9 mouse cellular contexts compared by ENCODE assay signal in the genomic region with DNA sequence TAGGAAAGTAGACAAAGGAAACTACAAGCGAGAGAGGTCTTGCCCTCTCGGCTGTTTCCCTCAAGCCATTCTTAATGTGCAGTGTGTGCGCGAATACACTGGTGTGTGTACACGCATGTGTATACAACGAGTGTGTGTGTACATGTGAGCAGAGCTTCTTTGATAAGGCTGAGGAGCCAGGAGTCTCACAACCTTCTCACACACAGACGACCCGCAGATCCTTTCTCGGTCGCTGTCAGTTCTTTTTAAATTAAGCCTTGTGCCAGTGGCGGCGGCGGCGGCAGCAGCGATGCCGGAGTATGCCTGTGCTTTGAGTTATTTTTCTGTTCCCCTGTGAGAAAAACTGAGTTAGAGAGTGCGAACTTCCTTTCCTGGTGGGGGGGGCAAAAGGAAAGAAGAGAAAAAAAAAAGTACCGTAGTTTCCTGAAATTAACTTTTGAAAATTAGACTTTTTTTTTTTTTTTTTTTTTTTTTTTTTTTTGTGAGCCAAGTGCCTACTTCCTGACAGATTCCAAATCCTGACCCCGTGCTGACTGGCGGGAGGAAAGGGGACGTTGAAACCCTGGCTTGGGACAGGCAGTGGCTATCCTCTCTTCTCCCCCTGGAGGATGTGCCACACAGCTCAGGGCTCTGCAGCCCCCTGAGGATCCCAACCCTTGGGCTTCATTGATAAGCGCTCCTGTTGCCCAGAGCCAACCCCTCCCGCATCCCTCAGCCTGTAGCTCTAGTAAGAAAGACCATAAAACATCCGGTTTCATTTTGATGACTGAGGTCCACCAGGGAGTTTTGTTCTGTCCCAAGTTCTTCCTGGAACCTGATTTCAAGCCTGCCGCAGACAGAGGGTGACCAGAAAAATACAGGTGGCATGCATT.
DNase-seq lines count a peak whose midpoint lies in the region; ATAC-seq and TF ChIP-seq lines count a peak whose summit lies in the region.
"Had no signal": no experiment of that assay in that cellular context is flagged by ENCODE, and none has a peak within 500 bp of the region (broad histone marks: within the 10 kb centered on the region; RNA-seq: fewer than 3 reads in every experiment).

No protein-coding gene starts in this region.

- in situ Hi-C loops in ES-E14 (cut with MboI; ENCODE audit: low sequenced_read_pairs in 2 of 2, unreplicated experiment in 2 of 2): no loop called here

- H3K27ac ChIP-seq in hindbrain, embryonic 16.5 days (ENCODE audit: low read depth, low read length): no peak overlapping the region
- H3K27ac ChIP-seq in hindbrain, embryonic 14.5 days: no peak overlapping the region
- no peak overlapping the region for H3K27ac ChIP-seq in ES-E14 (ENCODE audit: insufficient read depth, low read depth, low read length, poor library complexity, severe bottlenecking)
- no peak overlapping the region for H3K27ac ChIP-seq in limb, embryonic 14.5 days (replicated peaks; ENCODE audit: low read depth, low read length)
- H3K27ac ChIP-seq: liver, embryonic 15.5 days had no signal

- no peaks in the 10 kb centered on the region for H3K9me3 ChIP-seq in hindbrain, embryonic 16.5 days (ENCODE audit: control insufficient read depth, low read length)
- no peaks in the 10 kb centered on the region for H3K9me3 ChIP-seq in hindbrain, embryonic 14.5 days (ENCODE audit: control insufficient read depth, low read length)
- no peaks in the 10 kb centered on the region for H3K9me3 ChIP-seq in ES-E14 (ENCODE audit: control insufficient read depth, insufficient read depth, low read depth, low read length)
- H3K9me3 ChIP-seq in limb, embryonic 14.5 days (ENCODE audit: control insufficient read depth, low read length): no peaks in the 10 kb centered on the region
- H3K9me3 ChIP-seq: liver, embryonic 15.5 days had no signal

- ATAC-seq in hindbrain, embryonic 16.5 days: no peak
- no peak for ATAC-seq in hindbrain, embryonic 14.5 days (ENCODE audit: low FRiP score)
- no peak for ATAC-seq in limb, embryonic 14.5 days (ENCODE audit: low FRiP score, low read depth)

- 47% methylated on average over 25 of the region's 25 CpGs for WGBS in hindbrain, embryonic 16.5 days
- WGBS in hindbrain, embryonic 14.5 days: 56% methylated on average over 25 of the region's 25 CpGs
- WGBS in limb, embryonic 14.5 days: 42% methylated on average over 25 of the region's 25 CpGs

- H3K4me3 ChIP-seq in hindbrain, embryonic 16.5 days (ENCODE audit: low read length): no peak overlapping the region
- H3K4me3 ChIP-seq in hindbrain, embryonic 14.5 days (replicated peaks; ENCODE audit: low read length): no peak overlapping the region
- no peak overlapping the region for H3K4me3 ChIP-seq in ES-E14 (ENCODE audit: insufficient read depth in 1 of 2, low read depth in 1 of 2, low read length in 2 of 2, poor library complexity in 1 of 2, severe bottlenecking in 1 of 2)
- H3K4me3 ChIP-seq in limb, embryonic 14.5 days (replicated peaks; ENCODE audit: low read length): no peak overlapping the region
- H3K4me3 ChIP-seq: liver, embryonic 15.5 days had no signal

- no peak overlapping the region for H3K9ac ChIP-seq in hindbrain, embryonic 16.5 days (ENCODE audit: low read depth, low read length)
- H3K9ac ChIP-seq in hindbrain, embryonic 14.5 days: no peak overlapping the region
- no peak overlapping the region for H3K9ac ChIP-seq in ES-E14 (ENCODE audit: insufficient read depth, low read depth, low read length, poor library complexity, severe bottlenecking)
- no peak overlapping the region for H3K9ac ChIP-seq in limb, embryonic 14.5 days (ENCODE audit: low read depth, low read length, severe bottlenecking)
- H3K9ac ChIP-seq: liver, embryonic 15.5 days had no signal

- 0 out of 2 replicates have a peak overlapping the region, but pooled peaks have one; percentile 9 for H3K4me2 ChIP-seq in hindbrain, embryonic 16.5 days (ENCODE audit: low read length)
- no peak overlapping the region for H3K4me2 ChIP-seq in hindbrain, embryonic 14.5 days (replicated peaks)
- H3K4me2 ChIP-seq in limb, embryonic 14.5 days (replicated peaks; ENCODE audit: low read depth, low read length, severe bottlenecking): 0 out of 2 replicates have a peak overlapping the region, but pooled peaks have one; percentile 17
- H3K4me2 ChIP-seq: liver, embryonic 15.5 days had no signal

- no peaks in the 10 kb centered on the region for H3K36me3 ChIP-seq in hindbrain, embryonic 16.5 days (ENCODE audit: control insufficient read depth, insufficient read depth, low read length)
- H3K36me3 ChIP-seq in hindbrain, embryonic 14.5 days (replicated peaks; ENCODE audit: control insufficient read depth, insufficient read depth): no peaks in the 10 kb centered on the region
- H3K36me3 ChIP-seq in ES-E14 (ENCODE audit: control insufficient read depth, insufficient read depth, low read length, poor library complexity, severe bottlenecking): no peaks in the 10 kb centered on the region
- no peaks in the 10 kb centered on the region for H3K36me3 ChIP-seq in limb, embryonic 14.5 days (ENCODE audit: control insufficient read depth, insufficient read depth, low read length)
- H3K36me3 ChIP-seq: liver, embryonic 15.5 days had no signal

- DNase-seq in hindbrain, embryonic 14.5 days (ENCODE audit: low spot score): no peak
- DNase-seq in CD4-positive, CD25-positive, alpha-beta regulatory T cell, adult 2 months (ENCODE audit: low read depth, low spot score): peak; percentile 13
- DNase-seq in ES-E14 (ENCODE audit: low read depth, low spot score) (no peak), MN1 (ENCODE audit: low spot score) (no peak)
- DNase-seq in limb, embryonic 14.5 days (ENCODE audit: low spot score): no peak
- no peak for DNase-seq in right cerebral cortex, adult 18-20 months
- DNase-seq: gastrocnemius, postnatal 25 days had no signal

- no peak for TF ChIP-seq POLR2A in limb, embryonic 14.5 days (IDR thresholded peaks at IDR 0.05; ENCODE audit: borderline replicate concordance, extremely low read depth, insufficient read depth, insufficient read length)

- H3K27me3 ChIP-seq in hindbrain, embryonic 16.5 days (replicated peaks; ENCODE audit: control insufficient read depth, insufficient read depth, low read length): peaks cover 11% of the 10 kb centered on the region
- H3K27me3 ChIP-seq in hindbrain, embryonic 14.5 days (ENCODE audit: control insufficient read depth, insufficient read depth, low read length): peaks cover 3% of the 10 kb centered on the region; the same call in 1 of the 2 replicates
- peaks cover 3% of the 10 kb centered on the region; the same call in 1 of the 2 replicates for H3K27me3 ChIP-seq in limb, embryonic 14.5 days (ENCODE audit: control insufficient read depth, insufficient read depth, low read length)

- peaks cover 3% of the 10 kb centered on the region; the same call in 1 of the 2 replicates for H3K4me1 ChIP-seq in hindbrain, embryonic 16.5 days (ENCODE audit: control insufficient read depth, insufficient read depth, low read depth, low read length)
- no peaks in the 10 kb centered on the region for H3K4me1 ChIP-seq in hindbrain, embryonic 14.5 days (replicated peaks; ENCODE audit: control insufficient read depth, insufficient read depth, low read length)
- H3K4me1 ChIP-seq in ES-E14 (ENCODE audit: control insufficient read depth in 2 of 2, insufficient read depth in 2 of 2, low read length in 2 of 2, poor library complexity in 1 of 2): no peaks in the 10 kb centered on the region
- H3K4me1 ChIP-seq in limb, embryonic 14.5 days (ENCODE audit: control insufficient read depth, insufficient read depth, low read length): peaks cover 17% of the 10 kb centered on the region
- H3K4me1 ChIP-seq: liver, embryonic 15.5 days had no signal

TF ChIP-seq in ES-E14, 5 proteins besides CTCF, POLR2A, EP300 and RAD21:
- TF ChIP-seq HCFC1 (IDR thresholded peaks at IDR 0.05; ENCODE audit: borderline replicate concordance, insufficient read depth, low read length): no peak
- TF ChIP-seq ZNF384 (IDR thresholded peaks at IDR 0.05; ENCODE audit: low read depth, low read length): peak; percentile 79
